Mouse (Mus musculus): ENCODE results near the gene Eid2b. TPM values are rescaled to one million over a fixed set of nuclear protein-coding genes. Genes with fewer than 3 reads are reported as not detected.

Gene Eid2b
- total RNA-seq, 2 experiments from 2014 or later, result 13.7 to 18.4 TPM

DNA sequence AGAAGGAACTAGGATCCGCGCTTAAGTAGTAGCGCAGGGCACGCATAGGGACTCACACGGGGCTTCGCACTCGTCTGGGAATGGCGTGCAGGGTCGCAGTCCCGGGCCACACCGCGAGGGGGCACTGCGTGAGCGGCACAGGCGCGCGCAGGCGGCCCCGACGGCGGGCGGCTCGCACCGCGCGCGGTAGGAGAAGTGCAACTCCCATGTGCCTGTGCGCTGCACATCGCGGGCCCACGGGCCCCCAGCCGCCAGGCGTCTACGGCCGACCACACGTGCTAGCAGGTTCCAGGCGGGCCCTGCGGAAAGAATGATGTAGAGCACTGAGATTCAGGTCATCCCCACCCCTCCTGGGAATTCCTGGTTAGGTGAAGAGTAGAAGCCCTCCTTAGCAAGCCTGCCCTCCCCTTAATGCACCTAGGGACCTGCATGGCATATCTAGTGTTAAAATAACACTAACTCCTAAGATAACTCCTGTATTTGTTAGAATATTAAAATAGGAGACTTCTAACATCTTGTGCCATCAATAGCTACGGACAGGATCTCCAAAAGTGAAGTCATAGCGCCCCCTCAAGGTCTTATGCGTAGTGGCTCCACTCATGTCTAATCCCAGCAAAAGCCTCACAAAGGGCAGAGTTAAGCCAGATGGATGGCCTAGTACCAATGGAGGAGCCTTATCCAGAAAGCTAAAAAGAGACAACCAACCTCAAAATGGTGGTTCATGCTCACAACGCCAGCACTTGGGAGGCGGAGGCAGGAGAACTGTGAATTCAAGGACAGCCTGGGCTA is 21.5 kb downstream of the Eid2b start:
- DNase-seq, result peak; percentile 49 to 70

GRCm38 (mm10) chr7:28301616-28302433 is 24.3 kb downstream of the Eid2b start, which contains the start of gene Dll3:
Dll3 (minus strand) TSS chr7:28302238.
- peak; percentile 70 to 75 for DNase-seq

DNA sequence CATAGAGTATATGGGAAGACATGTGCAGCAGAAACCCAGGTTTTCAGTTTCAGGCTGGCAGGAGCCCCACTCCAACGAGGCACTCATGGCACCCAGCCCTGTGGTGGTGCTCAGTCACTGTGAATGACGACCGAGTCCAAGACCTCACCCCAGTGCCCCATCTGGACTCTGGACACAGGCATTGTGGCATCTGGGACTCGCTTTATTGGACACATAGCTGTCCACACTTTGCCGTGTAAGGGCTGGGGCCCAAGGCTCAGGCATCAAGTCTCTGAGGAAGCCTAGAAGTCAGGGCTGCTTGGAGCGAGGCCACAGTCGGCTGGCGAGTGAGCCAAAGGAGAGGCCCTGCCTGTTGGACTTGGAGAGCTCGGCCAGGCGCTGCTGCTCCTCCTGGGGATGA is 28.1 kb downstream of the Eid2b start:
- DNase-seq, result peak in 1 of 2 experiments; percentile 59

DNA sequence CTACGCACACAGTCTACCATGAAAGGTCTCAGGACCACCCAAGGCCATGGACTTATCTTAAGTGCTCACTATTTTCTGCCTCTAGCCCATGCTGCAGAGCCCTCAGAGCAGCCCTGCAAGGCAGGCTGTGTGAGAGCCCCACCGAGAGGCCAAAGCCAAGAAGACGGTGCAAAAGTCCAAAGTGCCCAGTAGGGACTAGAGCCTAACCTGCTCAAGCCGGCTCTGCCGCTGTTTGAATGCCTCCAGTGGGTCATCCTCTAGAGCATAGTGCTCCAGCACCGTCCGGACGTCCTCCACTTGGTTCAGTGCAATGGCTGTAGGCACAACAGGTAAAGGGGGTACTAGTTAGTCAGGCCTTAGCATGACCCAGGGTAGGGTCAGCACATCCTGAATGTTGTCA is 28.7 kb downstream of the Eid2b start:
- no peak for DNase-seq

DNA sequence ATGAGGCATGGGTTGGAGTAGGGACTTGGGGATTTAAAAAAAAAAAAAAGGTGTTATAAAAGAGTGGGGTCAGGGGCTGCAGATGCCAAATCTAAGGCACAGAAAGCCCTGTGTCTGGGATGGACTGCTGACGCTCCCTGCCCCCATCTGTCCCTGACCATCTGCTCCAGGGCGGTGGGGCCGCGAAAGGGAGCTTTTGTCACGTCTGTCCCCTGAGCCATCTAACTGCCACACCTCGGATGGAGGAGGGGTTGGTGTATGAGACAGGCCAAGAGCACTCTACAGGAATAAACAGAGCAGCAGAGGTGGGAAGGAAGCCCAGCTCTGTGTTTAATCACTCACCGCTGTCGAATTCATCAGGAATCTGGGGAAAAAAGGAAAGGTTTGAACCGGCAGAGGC is 32.2 kb downstream of the Eid2b start:
- DNase-seq, result no peak

GRCm38 (mm10) chr7:28311151-28311925 is 33.8 kb downstream of the Eid2b start:
- peak in 1 of 2 experiments; percentile 28 for DNase-seq

GRCm38 (mm10) chr7:28311926-28312543 is 34.5 kb downstream of the Eid2b start, which contains the start of gene Timm50:
Timm50 (minus strand) TSS chr7:28312072.
- peak; percentile 99 for DNase-seq

- DNase-seq, result peak in 1 of 2 experiments; percentile 20
Observed at GRCm38 (mm10) chr7:28318036-28318435, 40.5 kb downstream of the Eid2b start.

GRCm38 (mm10) chr7:28318714-28319113 is 41.2 kb downstream of the Eid2b start:
- DNase-seq, result peak; percentile 65 to 70

- no peak for DNase-seq
Observed at GRCm38 (mm10) chr7:28321974-28322720, 44.6 kb downstream of the Eid2b start.

- DNase-seq, result no peak
Observed at GRCm38 (mm10) chr7:28325293-28325692, 47.8 kb downstream of the Eid2b start.

GRCm38 (mm10) chr7:28326457-28326856 is 48.9 kb downstream of the Eid2b start:
- no peak for DNase-seq

DNA sequence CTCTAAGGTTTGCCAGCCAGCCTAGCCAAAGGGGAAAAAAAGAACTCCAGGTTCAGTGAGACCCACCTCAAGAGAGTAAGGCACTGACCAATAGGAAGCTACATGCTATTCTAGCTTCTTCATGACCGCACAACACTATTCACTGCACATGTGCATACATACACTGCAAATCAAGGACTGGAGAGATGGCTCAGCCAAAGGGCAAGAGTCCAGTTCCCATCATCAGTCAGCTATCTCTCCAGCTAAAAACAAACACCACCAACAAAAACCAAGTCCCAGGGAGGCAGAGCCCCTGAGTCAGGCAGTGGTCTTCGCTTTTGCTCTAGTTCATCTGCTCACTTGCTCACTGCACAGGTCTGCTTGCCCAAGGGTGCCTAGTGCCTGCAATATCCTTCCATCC is 50.7 kb downstream of the Eid2b start:
- no peak for DNase-seq

Other genes starting within 250 kb of the Eid2b start
- 100 to 1,000 TPM; 151 to 195 TPM for gene Psmc4, start 227.6 kb upstream of the Eid2b start, total RNA-seq (2021)
- gene Fcgbp, start 206.5 kb upstream of the Eid2b start, total RNA-seq (2021), result not detected
- gene 9530053A07Rik, start 148.3 kb upstream of the Eid2b start, total RNA-seq (2021), result not detected
- gene Fbl, start 108.0 kb upstream of the Eid2b start, total RNA-seq (2021), result 100 to 1,000 TPM in 1 of 2 experiments, 10 to 100 TPM in 1; 92.2 to 134 TPM
- gene Dyrk1b, start 98.3 kb upstream of the Eid2b start, total RNA-seq (2021), result 10 to 100 TPM; 27.3 to 31.4 TPM
- 10 to 100 TPM; 25.2 to 51.2 TPM for gene Eid2, start 9.9 kb upstream of the Eid2b start, total RNA-seq (2021)
- gene Selenov, start 13.4 kb downstream of the Eid2b start, total RNA-seq (2021), result 1 to 10 TPM in 1 of 2 experiments, not detected in 1; 1.1 TPM
- under 1 TPM in 1 of 2 experiments, not detected in 1; 0.89 TPM for gene Dll3, start 24.5 kb downstream of the Eid2b start, total RNA-seq (2021)
- 100 to 1,000 TPM in 1 of 2 experiments, 10 to 100 TPM in 1; 84.0 to 102 TPM for gene Timm50, start 34.3 kb downstream of the Eid2b start, total RNA-seq (2021)
- gene Supt5, start 61.0 kb downstream of the Eid2b start, total RNA-seq (2021), result 100 to 1,000 TPM; 122 to 287 TPM
- 1,000 to 10,000 TPM; 1,072 to 1,115 TPM for gene Rps16, start 72.9 kb downstream of the Eid2b start, total RNA-seq (2021)
- gene Plekhg2, start 94.9 kb downstream of the Eid2b start, total RNA-seq (2021), result 10 to 100 TPM; 19.0 to 27.2 TPM
- 10 to 100 TPM; 19.0 to 26.1 TPM for gene Zfp36, start 102.5 kb downstream of the Eid2b start, total RNA-seq (2021)
- 10 to 100 TPM; 33.6 to 47.4 TPM for gene Med29, start 115.0 kb downstream of the Eid2b start, total RNA-seq (2021)
- 10 to 100 TPM; 67.3 to 77.7 TPM for gene Paf1, start 115.2 kb downstream of the Eid2b start, total RNA-seq (2021)
- gene Gmfg, start 159.7 kb downstream of the Eid2b start, total RNA-seq (2021), result 1 to 10 TPM; 6.7 to 8.1 TPM
- gene Lrfn1, start 174.2 kb downstream of the Eid2b start, total RNA-seq (2021), result 10 to 100 TPM; 15.6 to 17.5 TPM
- gene Ifnl2, start 232.7 kb downstream of the Eid2b start, total RNA-seq (2021), result not detected
- gene Ifnl3, start 245.1 kb downstream of the Eid2b start, total RNA-seq (2021), result not detected

Measured in adrenal gland, postnatal 36 days (tissue).